Mouse (Mus musculus): ENCODE results near the gene Vash2.
"Not testable (repeated sequence)": the region's sequence is repeated elsewhere in the genome, so short reads cannot be mapped to it uniquely, and the experiment has no call there.

Gene Vash2

GRCm38 (mm10) chr1:190979100-190979563, at the start of gene Vash2:
Gene Vash2, minus strand, starts transcription at chr1:190979296.
- in situ Hi-C loops (cut with MboI, MseI): no loop called here

DNA sequence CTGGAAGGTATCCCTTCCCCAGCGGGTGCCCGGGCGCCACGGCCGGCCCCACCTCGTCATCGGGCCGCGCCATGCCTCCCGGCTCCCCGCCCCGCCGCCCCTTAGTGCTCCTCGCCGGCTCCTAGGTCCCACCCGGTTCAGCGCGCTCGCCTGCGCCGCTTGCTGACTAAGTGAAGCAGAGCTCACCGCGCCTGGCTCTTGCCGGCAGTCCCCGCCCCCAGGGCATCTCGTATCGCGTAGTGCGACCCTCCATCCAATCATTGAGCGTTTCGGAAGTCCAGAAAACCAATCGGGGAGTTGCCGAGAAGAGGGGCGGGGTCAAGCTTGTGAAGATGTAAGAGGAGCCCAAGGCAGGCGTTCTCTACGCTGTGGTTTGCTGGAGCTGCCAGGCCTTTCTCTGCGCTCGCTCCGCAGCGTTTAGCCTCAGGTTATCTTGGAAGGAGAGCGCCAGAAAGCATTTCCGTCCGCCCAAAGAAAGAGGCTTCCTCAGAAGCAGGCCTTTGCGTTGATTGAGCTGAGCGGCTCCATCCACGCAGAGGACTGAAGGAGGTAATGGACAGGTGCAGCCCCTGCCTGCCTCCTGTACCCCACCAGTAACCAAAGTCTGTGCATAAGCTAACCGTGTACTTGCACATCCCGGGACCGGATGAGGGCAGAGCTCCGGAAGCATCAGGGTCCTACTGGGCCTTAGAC, 47.1 kb upstream of the Vash2 start, which contains the start of gene Flvcr1:
Flvcr1 (minus strand) TSS at position 138 of the 693 bp plus-strand sequence.
- in situ Hi-C loops (cut with MboI, MseI): loop anchor here (5.0 kb wide), 1 partner anchor 36 kb away; the partner anchor contains the start of genes Nsl1 and Tatdn3

DNA sequence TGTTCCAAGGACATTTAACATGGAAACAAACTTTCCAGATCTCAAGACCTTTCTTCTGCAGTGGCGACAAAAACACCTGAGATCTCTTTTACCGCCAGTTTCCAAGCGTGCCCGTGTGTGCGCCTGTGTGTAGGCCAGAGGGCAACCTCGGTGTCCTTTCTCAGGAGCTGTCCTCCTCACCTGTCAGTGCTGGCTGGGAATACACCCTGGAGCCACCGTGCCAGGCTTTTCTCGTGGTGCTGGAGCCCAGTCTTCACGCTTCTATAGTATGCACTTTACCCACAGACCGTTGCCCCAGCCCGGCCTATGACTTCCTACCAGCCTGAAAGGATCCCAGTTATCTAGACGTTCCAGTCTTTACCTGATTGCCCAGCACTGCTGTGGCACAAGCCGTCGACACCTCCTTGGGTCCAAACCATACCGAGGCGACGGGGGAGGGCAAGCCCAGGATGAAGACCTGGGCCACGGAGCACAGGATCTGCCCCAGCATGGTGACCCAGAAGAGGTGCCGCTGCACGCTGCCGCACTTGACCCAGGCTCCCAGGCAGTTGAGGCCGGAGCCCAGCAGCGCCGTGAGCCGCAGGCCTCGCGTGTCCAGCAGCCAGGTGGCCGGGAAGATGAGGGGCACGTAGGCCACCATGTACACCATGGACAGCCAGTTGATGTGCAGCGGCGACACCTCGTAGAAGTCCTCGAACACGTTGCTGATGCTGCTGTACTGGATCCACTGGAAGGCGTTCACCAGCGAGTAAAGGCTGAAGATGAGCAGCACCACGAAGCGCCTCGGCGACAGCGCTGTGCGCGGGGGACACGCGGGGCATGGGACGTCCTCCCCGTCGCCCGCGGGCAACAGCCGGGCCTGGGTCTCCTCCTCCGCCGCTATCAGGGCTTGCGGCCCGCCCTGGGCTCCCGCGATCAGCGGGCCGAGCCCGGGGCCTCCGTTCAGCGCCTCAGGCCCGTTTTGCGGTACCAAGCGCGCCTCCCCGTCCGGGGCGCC, 46.2 kb upstream of the Vash2 start:
- in situ Hi-C loops (cut with MboI, MseI): loop anchor here (5.0 kb wide), 1 partner anchor 37 kb away; the partner anchor contains the start of genes Nsl1 and Tatdn3

DNA sequence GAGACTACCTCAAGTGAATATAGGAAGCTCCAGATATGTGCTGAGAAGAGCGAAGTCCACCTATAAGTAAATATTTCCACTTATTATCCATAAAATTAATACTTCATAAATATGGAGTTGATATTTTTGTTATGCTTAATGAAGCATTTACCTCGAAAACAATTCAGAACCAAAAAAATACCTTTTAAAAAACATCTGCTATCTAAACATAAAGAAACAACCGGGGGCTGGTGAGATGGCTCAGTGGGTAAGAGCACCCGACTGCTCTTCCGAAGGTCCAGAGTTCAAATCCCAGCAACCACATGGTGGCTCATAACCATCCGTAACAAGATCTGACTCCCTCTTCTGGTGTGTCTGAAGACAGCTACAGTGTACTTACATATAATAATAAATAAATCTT, 44.7 kb upstream of the Vash2 start:
- in situ Hi-C loops (cut with MboI, MseI): not testable (repeated sequence)

DNA sequence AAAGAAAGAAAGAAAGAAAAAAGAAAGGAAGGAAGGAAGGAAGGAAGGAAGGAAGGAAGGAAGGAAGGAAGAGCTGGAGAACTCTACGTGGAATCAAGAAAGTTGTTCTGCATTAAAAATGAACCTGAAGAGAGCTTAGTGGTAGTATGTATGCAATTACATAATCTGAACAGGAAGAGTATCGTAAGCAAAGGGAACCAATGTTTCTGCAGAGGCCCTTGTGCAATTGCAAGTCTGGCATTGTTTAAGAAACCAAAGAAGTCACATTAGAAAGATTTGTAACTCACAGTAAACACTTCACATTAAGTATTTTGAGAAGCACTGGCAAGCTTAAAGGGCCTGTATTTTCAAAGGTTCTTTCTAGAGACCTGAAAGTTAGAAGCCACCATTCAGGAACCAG, 44.0 kb upstream of the Vash2 start:
- in situ Hi-C loops (cut with MboI, MseI): no loop called here

- in situ Hi-C loops (cut with MboI, MseI): no loop called here
Measured at GRCm38 (mm10) chr1:191021016-191021415, 41.9 kb upstream of the Vash2 start.

DNA sequence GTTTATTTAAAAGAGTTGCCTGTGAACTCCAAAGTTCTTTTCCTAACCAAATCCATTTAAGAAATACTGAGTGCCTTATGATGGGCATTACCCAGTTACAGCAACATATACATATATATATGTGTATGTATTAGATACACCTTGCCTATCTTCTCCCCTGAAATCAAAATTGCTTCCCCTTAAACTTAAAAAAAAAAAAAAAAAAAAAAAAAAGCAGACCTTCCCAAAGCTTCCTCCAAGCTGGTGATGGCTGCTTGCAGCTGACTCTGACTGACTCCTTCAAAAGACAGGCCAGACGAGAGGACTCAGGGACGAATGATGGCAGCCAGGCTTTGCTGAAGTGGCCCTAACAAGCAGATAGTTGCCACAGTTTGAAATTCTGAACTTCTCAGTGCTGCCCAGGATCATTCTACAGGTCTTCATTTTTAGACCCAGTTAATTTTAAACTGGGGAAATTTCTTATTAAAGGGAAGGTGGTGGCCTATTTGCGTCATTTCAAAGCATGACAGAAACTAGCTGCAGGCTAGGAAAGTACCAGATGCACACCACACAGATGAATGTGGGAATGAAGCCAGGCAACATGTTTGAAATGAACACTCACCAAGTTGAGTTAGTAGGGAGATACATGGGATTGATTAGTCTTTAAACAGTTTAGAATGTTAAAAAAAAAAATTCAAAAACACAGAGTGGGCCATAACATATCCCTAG, 41.3 kb upstream of the Vash2 start:
- in situ Hi-C loops (cut with MboI, MseI): no loop called here

- in situ Hi-C loops (cut with MboI, MseI): no loop called here
Measured at GRCm38 (mm10) chr1:191019803-191020202, 40.7 kb upstream of the Vash2 start.

GRCm38 (mm10) chr1:191014271-191014670, 35.2 kb upstream of the Vash2 start:
- in situ Hi-C loops (cut with MboI, MseI): no loop called here

DNA sequence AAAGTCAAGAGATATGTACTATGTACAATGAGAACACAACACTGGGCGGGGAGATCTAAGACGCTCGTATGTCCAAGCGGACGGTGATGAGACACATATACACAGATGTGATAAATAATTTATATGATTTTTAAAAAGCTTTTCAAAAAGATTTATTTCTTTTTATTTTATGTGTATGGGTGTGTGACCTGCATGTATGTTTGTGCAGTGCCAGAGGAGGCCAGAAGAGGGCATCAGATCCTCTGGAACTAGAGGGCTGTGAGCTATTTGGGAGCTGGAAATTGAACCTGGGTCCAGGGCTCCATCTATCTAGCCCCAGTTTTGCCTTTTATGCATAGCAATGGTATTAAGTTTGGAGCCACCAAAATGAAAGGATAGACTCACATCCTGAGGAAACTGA, 29.6 kb upstream of the Vash2 start:
- in situ Hi-C loops (cut with MboI, MseI): loop anchor here (5.0 kb wide), 1 partner anchor 69 kb away; no protein-coding TSS in a partner anchor

GRCm38 (mm10) chr1:191002201-191002600, 23.1 kb upstream of the Vash2 start:
- in situ Hi-C loops (cut with MboI, MseI): no loop called here

GRCm38 (mm10) chr1:191000686-191001085, 21.6 kb upstream of the Vash2 start:
- in situ Hi-C loops (cut with MboI, MseI): no loop called here

GRCm38 (mm10) chr1:190998027-190998426, 18.9 kb upstream of the Vash2 start:
- in situ Hi-C loops (cut with MboI, MseI): no loop called here

- in situ Hi-C loops (cut with MboI, MseI): no loop called here
Measured at GRCm38 (mm10) chr1:190996346-190996877, 17.3 kb upstream of the Vash2 start.

DNA sequence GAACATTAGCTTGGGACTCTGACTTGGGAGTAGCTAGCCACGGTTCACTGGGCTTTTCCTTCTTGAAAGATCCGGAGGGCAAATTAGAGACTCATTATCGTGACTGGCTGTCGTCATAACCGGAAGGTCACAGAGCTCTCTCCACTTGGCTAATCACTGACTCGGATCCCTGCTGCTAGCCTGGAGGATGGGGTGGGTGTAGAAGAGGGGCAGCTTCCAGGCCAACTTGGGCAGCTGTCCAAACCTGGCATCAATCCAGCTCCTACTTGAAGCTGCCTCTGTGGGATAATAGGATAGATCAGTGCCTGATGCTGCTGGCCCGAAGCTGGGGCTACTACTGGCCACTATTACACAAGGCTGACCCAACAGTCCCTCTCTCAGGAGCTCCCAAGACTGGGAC, 16.5 kb upstream of the Vash2 start:
- in situ Hi-C loops (cut with MboI, MseI): no loop called here

- in situ Hi-C loops (cut with MboI, MseI): loop anchor here (5.0 kb wide), 1 partner anchor 47 kb away; no protein-coding TSS in a partner anchor
Measured at GRCm38 (mm10) chr1:190989437-190990082, 10.5 kb upstream of the Vash2 start.

- in situ Hi-C loops (cut with MboI, MseI): no loop called here
Measured at GRCm38 (mm10) chr1:190981412-190981811, 2.3 kb upstream of the Vash2 start.

DNA sequence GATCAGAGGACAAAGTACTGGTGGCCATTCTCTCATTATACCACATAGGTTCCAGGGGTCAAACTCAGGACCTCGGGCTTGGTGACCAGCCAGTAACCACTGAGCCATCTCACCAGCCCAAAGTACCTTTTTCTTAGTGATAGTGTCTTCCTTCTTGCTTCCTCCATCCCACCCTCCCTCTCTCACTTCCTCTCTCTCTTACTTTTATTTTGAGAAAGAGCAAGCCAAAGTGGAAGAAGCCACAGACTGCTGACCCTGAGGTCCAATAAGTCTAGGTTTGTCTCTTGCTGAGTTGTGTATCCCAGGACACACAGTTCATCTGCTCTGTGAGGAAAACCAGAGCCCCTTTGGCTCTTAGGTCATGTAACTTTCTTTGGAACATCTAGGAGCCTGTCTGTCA, 1.4 kb upstream of the Vash2 start:
- in situ Hi-C loops (cut with MboI, MseI): no loop called here

DNA sequence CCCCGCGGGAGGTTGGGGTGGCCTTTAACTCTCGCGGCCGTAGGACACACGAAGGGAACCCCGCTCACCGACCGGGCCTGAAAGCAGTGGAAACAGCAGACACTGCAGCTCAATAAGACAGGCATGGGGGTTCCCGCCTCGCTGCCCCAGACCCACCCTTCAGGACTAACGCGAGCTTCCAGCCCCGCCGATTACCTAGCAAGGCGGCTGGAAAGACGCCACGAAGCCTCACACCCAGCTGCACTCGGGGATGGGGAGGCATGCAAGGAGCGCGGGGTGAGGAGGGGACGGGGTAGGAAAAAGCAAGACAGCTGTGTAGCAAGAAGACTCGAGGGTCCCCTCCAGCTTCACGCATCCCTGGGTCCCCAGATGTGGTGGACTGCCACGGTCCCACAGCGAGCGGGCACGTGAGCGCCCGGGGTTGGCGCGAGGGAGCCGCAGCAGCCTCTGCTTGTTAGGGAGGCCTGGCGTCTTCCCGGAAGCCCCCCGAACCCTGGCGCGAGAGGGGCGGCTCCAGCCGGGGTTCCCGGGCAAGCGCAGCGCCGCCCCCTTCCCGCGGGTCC, 504 bp downstream of the Vash2 start:
- in situ Hi-C loops (cut with MboI, MseI): no loop called here

- in situ Hi-C loops (cut with MboI, MseI): no loop called here
Measured at GRCm38 (mm10) chr1:190978001-190978400, 1.1 kb downstream of the Vash2 start.

All from regulatory T cell (primary cell).